Mouse (Mus musculus): ENCODE measurements around the gene Rnf141. TPM values are rescaled to one million over a fixed set of nuclear protein-coding genes. Genes with fewer than 3 reads are reported as not detected.
A peak's percentile ranks its signal among the peaks of the same experiment; 100 is the strongest.

Rnf141 gene
- polyA plus RNA-seq, 1 experiment from 2014 or later: 39.7 TPM

- 37% methylated on average over 10 of the region's 10 CpGs for WGBS
- no peak overlapping the region for H3K4me2 ChIP-seq (ENCODE audit: low read length)
- H3K9ac ChIP-seq (ENCODE audit: low read depth, low read length): no peak overlapping the region
- H3K27me3 ChIP-seq (ENCODE audit: control insufficient read depth, insufficient read depth, low read depth, low read length): no peaks in the 10 kb centered on the region
- no peak overlapping the region for H3K4me3 ChIP-seq (ENCODE audit: low read depth, low read length)
- no peaks in the 10 kb centered on the region for H3K4me1 ChIP-seq (ENCODE audit: control insufficient read depth, insufficient read depth, low read length)
- no peak overlapping the region for H3K27ac ChIP-seq (ENCODE audit: low read length)
- no peaks in the 10 kb centered on the region for H3K9me3 ChIP-seq (replicated peaks; ENCODE audit: control insufficient read depth, low read length, poor library complexity, severe bottlenecking)
- H3K36me3 ChIP-seq (ENCODE audit: control insufficient read depth, insufficient read depth, low read length): no peaks in the 10 kb centered on the region
- 0 out of 2 replicates have a peak, but pooled peaks have one; percentile 21 for ATAC-seq
Observed at GRCm38 (mm10) chr7:110865038-110865437, 20.8 kb upstream of the Rnf141 start.

- Histone ChIP-seq H3K27me3 (ENCODE audit: control insufficient read depth, insufficient read depth, low read depth, low read length) (no peaks in the 10 kb centered on the region), H3K4me3 (ENCODE audit: low read depth, low read length) (no peak within 1 kb of the TSS), H3K9ac (ENCODE audit: low read depth, low read length) (no peak within 1 kb of the TSS), H3K9me3 (replicated peaks; ENCODE audit: control insufficient read depth, low read length, poor library complexity, severe bottlenecking) (no peaks in the 10 kb centered on the region), H3K36me3 (ENCODE audit: control insufficient read depth, insufficient read depth, low read length) (no peaks in the 10 kb centered on the region), H3K27ac (ENCODE audit: low read length) (no peak within 1 kb of the TSS), H3K4me2 (ENCODE audit: low read length) (no peak within 1 kb of the TSS), H3K4me1 (ENCODE audit: control insufficient read depth, insufficient read depth, low read length) (no peaks in the 10 kb centered on the region)
- ATAC-seq: no peak
- 76% methylated on average over 12 of the region's 12 CpGs for WGBS
Observed at GRCm38 (mm10) chr7:110862751-110863289, 18.6 kb upstream of the Rnf141 start, which contains the start of gene Lyve1. Lyve1 (minus strand) TSS chr7:110863239.

- Histone ChIP-seq H3K4me2 (ENCODE audit: low read length) (no peak overlapping the region), H3K36me3 (ENCODE audit: control insufficient read depth, insufficient read depth, low read length) (no peaks in the 10 kb centered on the region), H3K9ac (ENCODE audit: low read depth, low read length) (no peak overlapping the region), H3K4me3 (ENCODE audit: low read depth, low read length) (no peak overlapping the region), H3K9me3 (replicated peaks; ENCODE audit: control insufficient read depth, low read length, poor library complexity, severe bottlenecking) (no peaks in the 10 kb centered on the region), H3K27me3 (ENCODE audit: control insufficient read depth, insufficient read depth, low read depth, low read length) (no peaks in the 10 kb centered on the region), H3K27ac (ENCODE audit: low read length) (no peak overlapping the region), H3K4me1 (ENCODE audit: control insufficient read depth, insufficient read depth, low read length) (no peaks in the 10 kb centered on the region)
- 87% methylated on average over 5 of the region's 5 CpGs for WGBS
- ATAC-seq: no peak
Observed at GRCm38 (mm10) chr7:110860129-110860528, 15.9 kb upstream of the Rnf141 start.

DNA sequence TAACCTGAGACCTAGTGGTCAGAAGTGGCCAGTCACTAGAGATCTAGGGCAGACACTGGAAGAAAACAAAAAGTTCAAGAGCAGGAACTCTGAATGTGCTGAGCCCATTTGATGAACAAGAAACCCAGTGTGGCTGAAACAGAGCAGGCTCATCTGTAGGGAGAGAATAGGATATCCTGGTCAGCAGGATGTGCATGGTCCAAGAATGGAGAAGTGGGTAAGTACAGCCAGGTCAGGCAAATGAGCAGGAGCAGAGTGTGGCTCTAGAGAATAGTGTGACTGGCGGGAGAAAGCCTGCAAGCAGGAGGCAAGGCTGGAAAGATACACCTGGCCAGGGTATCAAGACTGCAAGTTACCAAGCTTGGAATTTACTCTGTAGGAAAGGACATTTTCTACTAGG is 11.3 kb upstream of the Rnf141 start:
- H3K36me3 ChIP-seq (ENCODE audit: control insufficient read depth, insufficient read depth, low read length): no peaks in the 10 kb centered on the region
- no peak overlapping the region for H3K9ac ChIP-seq (ENCODE audit: low read depth, low read length)
- H3K4me2 ChIP-seq (ENCODE audit: low read length): no peak overlapping the region
- no peaks in the 10 kb centered on the region for H3K9me3 ChIP-seq (replicated peaks; ENCODE audit: control insufficient read depth, low read length, poor library complexity, severe bottlenecking)
- no peak overlapping the region for H3K4me3 ChIP-seq (ENCODE audit: low read depth, low read length)
- no peak overlapping the region for H3K27ac ChIP-seq (ENCODE audit: low read length)
- no peaks in the 10 kb centered on the region for H3K27me3 ChIP-seq (ENCODE audit: control insufficient read depth, insufficient read depth, low read depth, low read length)
- no peak for ATAC-seq
- H3K4me1 ChIP-seq (ENCODE audit: control insufficient read depth, insufficient read depth, low read length): no peaks in the 10 kb centered on the region
- 90% methylated on average over 1 of the region's 1 CpGs for WGBS

- 83% methylated on average over 8 of the region's 8 CpGs for WGBS
- Histone ChIP-seq H3K9me3 (replicated peaks; ENCODE audit: control insufficient read depth, low read length, poor library complexity, severe bottlenecking) (no peaks in the 10 kb centered on the region), H3K36me3 (ENCODE audit: control insufficient read depth, insufficient read depth, low read length) (no peaks in the 10 kb centered on the region), H3K27me3 (ENCODE audit: control insufficient read depth, insufficient read depth, low read depth, low read length) (no peaks in the 10 kb centered on the region), H3K4me1 (ENCODE audit: control insufficient read depth, insufficient read depth, low read length) (no peaks in the 10 kb centered on the region), H3K4me3 (ENCODE audit: low read depth, low read length) (no peak overlapping the region), H3K9ac (ENCODE audit: low read depth, low read length) (no peak overlapping the region), H3K4me2 (ENCODE audit: low read length) (no peak overlapping the region), H3K27ac (ENCODE audit: low read length) (no peak overlapping the region)
- ATAC-seq: no peak
Observed at GRCm38 (mm10) chr7:110854927-110855546, 10.8 kb upstream of the Rnf141 start.

- ATAC-seq: no peak
- WGBS: 61% methylated on average over 3 of the region's 3 CpGs
- no peak overlapping the region for H3K9ac ChIP-seq (ENCODE audit: low read depth, low read length)
- no peaks in the 10 kb centered on the region for H3K27me3 ChIP-seq (ENCODE audit: control insufficient read depth, insufficient read depth, low read depth, low read length)
- no peak overlapping the region for H3K27ac ChIP-seq (ENCODE audit: low read length)
- no peaks in the 10 kb centered on the region for H3K9me3 ChIP-seq (replicated peaks; ENCODE audit: control insufficient read depth, low read length, poor library complexity, severe bottlenecking)
- H3K4me3 ChIP-seq (ENCODE audit: low read depth, low read length): no peak overlapping the region
- no peaks in the 10 kb centered on the region for H3K4me1 ChIP-seq (ENCODE audit: control insufficient read depth, insufficient read depth, low read length)
- no peaks in the 10 kb centered on the region for H3K36me3 ChIP-seq (ENCODE audit: control insufficient read depth, insufficient read depth, low read length)
- no peak overlapping the region for H3K4me2 ChIP-seq (ENCODE audit: low read length)
Observed at GRCm38 (mm10) chr7:110854519-110854918, 10.3 kb upstream of the Rnf141 start.

GRCm38 (mm10) chr7:110853611-110854010 is 9.4 kb upstream of the Rnf141 start:
- Histone ChIP-seq H3K27ac (ENCODE audit: low read length) (no peak overlapping the region), H3K4me2 (ENCODE audit: low read length) (no peak overlapping the region), H3K27me3 (ENCODE audit: control insufficient read depth, insufficient read depth, low read depth, low read length) (no peaks in the 10 kb centered on the region), H3K36me3 (ENCODE audit: control insufficient read depth, insufficient read depth, low read length) (no peaks in the 10 kb centered on the region), H3K4me1 (ENCODE audit: control insufficient read depth, insufficient read depth, low read length) (no peaks in the 10 kb centered on the region), H3K9me3 (replicated peaks; ENCODE audit: control insufficient read depth, low read length, poor library complexity, severe bottlenecking) (no peaks in the 10 kb centered on the region), H3K4me3 (ENCODE audit: low read depth, low read length) (no peak overlapping the region), H3K9ac (ENCODE audit: low read depth, low read length) (no peak overlapping the region)
- 53% methylated on average over 10 of the region's 10 CpGs for WGBS
- ATAC-seq: no peak

DNA sequence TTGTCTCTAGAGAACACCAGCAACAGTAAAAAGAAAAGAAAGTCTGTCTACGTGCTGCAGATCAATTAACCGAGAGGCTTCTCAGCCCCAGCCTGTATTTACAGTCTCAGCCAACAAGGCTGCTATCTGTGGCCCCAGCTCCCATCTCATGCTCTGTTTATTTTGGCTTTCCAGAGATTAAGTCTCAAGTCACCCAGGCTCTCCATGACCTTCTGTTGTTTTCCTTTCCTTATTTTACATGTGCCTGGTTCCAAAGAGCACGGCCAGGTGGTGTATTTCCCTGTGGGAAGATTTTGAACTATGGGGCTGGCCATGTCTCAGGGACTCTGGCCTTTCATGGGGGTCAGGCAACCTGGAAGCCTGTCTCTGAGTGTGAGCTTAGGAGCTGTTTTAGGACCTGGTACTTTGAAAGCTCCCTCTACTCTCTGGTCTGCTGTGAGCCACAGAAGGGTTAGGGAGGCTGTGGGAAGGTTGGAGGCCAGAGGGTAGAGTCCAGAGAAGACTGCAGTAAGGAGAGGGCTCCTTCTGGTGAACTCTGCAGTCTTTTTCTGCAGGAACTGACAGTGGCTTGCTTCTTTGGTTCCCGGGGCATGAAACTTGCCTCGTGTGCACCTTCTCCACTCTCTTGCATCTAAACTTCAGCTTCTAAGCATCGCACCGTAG is 7.4 kb upstream of the Rnf141 start:
- no peaks in the 10 kb centered on the region for H3K4me1 ChIP-seq (ENCODE audit: control insufficient read depth, insufficient read depth, low read length)
- no peaks in the 10 kb centered on the region for H3K9me3 ChIP-seq (replicated peaks; ENCODE audit: control insufficient read depth, low read length, poor library complexity, severe bottlenecking)
- no peak overlapping the region for H3K27ac ChIP-seq (ENCODE audit: low read length)
- H3K9ac ChIP-seq (ENCODE audit: low read depth, low read length): no peak overlapping the region
- no peak for ATAC-seq
- no peaks in the 10 kb centered on the region for H3K36me3 ChIP-seq (ENCODE audit: control insufficient read depth, insufficient read depth, low read length)
- no peak overlapping the region for H3K4me3 ChIP-seq (ENCODE audit: low read depth, low read length)
- no peaks in the 10 kb centered on the region for H3K27me3 ChIP-seq (ENCODE audit: control insufficient read depth, insufficient read depth, low read depth, low read length)
- no peak overlapping the region for H3K4me2 ChIP-seq (ENCODE audit: low read length)
- WGBS: 84% methylated on average over 7 of the region's 7 CpGs

GRCm38 (mm10) chr7:110848371-110848770 is 4.1 kb upstream of the Rnf141 start:
- H3K27ac ChIP-seq (ENCODE audit: low read length): no peak overlapping the region
- H3K4me2 ChIP-seq (ENCODE audit: low read length): no peak overlapping the region
- H3K4me1 ChIP-seq (ENCODE audit: control insufficient read depth, insufficient read depth, low read length): peaks cover 3% of the 10 kb centered on the region
- H3K36me3 ChIP-seq (ENCODE audit: control insufficient read depth, insufficient read depth, low read length): no peaks in the 10 kb centered on the region
- 81% methylated on average over 1 of the region's 1 CpGs for WGBS
- H3K9ac ChIP-seq (ENCODE audit: low read depth, low read length): no peak overlapping the region
- no peaks in the 10 kb centered on the region for H3K9me3 ChIP-seq (replicated peaks; ENCODE audit: control insufficient read depth, low read length, poor library complexity, severe bottlenecking)
- H3K27me3 ChIP-seq (ENCODE audit: control insufficient read depth, insufficient read depth, low read depth, low read length): no peaks in the 10 kb centered on the region
- no peak for ATAC-seq
- no peak overlapping the region for H3K4me3 ChIP-seq (ENCODE audit: low read depth, low read length)

All from midbrain, embryonic 16.5 days (tissue).